Mouse (Mus musculus) kidney, postnatal 0 days (tissue): ENCODE data around the gene F13a1. TPM values are rescaled to one million over a fixed set of nuclear protein-coding genes. Genes with fewer than 3 reads are reported as not detected.

Source experiments
- ATAC-seq: fragments of 200-750 bp; cut with Nextera tagmentation; replicated peaks from 2 replicates; pipeline ENCODE4 v1.8.0; 2017; ENCODE audit warnings: low read depth, moderate number of reproducible peaks, moderate TSS enrichment, moderate library complexity; ENCODE audit not compliant: low FRiP score
- DNase-seq: peaks from one replicate; pipeline ENCODE4 v3.0.0-alpha.2; 2016; ENCODE audit warnings: low spot score
- H3K27ac ChIP-seq: fragments of 300-500 bp; sonication (generic); 2 replicates; pipeline ENCODE4 v1.5.1; 2014; ENCODE audit warnings: mild to moderate bottlenecking
- H3K27me3 ChIP-seq: fragments of 300-500 bp; sonication (generic); 2 replicates; pipeline ENCODE4 v1.6.1; 2014; ENCODE audit warnings: low read length, mixed read lengths; ENCODE audit not compliant: insufficient read depth
- H3K36me3 ChIP-seq: fragments of 300-500 bp; sonication (generic); 2 replicates; pipeline ENCODE4 v1.6.1; 2014; ENCODE audit warnings: low read length, mixed read lengths; ENCODE audit not compliant: insufficient read depth
- H3K4me1 ChIP-seq: fragments of 300-500 bp; sonication (generic); replicated peaks from 2 replicates; pipeline ENCODE4 v1.6.1; 2014; ENCODE audit warnings: antibody characterized with exemption, low read length, mixed read lengths; ENCODE audit not compliant: insufficient read depth
- H3K4me2 ChIP-seq: fragments of 300-500 bp; sonication (generic); 2 replicates; pipeline ENCODE4 v1.6.1; 2014; ENCODE audit warnings: mild to moderate bottlenecking, low read length, moderate library complexity, mixed read lengths
- H3K4me3 ChIP-seq: fragments of 300-500 bp; sonication (generic); replicated peaks from 2 replicates; pipeline ENCODE4 v1.5.1; 2014; ENCODE audit warnings: low read depth, low read length
- H3K9ac ChIP-seq: fragments of 300-500 bp; sonication (generic); 2 replicates; pipeline ENCODE4 v1.6.1; 2014; ENCODE audit warnings: low read depth, low read length
- H3K9me3 ChIP-seq: fragments of 300-500 bp; sonication (generic); replicated peaks from 2 replicates; pipeline ENCODE4 v1.6.1; 2016; ENCODE audit warnings: low read length, inconsistent platforms, mixed read lengths
- CTCF ChIP-seq: IDR thresholded peaks from 2 replicates; pipeline ENCODE4 v1.5.1; 2016; ENCODE audit warnings: antibody characterized with exemption, low read depth, mild to moderate bottlenecking, moderate library complexity
- WGBS: fragments of 180-500 bp; shearing (Covaris S2); extraction: QIAGEN DNeasy Blood & Tissue Kit; methylation state at CpG from one replicate; pipeline ENCODE4 v1.1.7; 2014; 5-methylcytosine and 5-hydroxymethylcytosine counted together
- polyA plus RNA-seq: library from polyadenylated mRNA; unstranded; fragments of >200 nt; fragmentation: Nextera tagmentation; extraction: Ambion mirVana; gene quantifications from 2 replicates; pipeline ENCODE4 v1.2.1, GENCODE M21; 2015

The F13a1 gene
- polyA plus RNA-seq, 1 experiment from 2014 or later, result 5.5 TPM

DNA sequence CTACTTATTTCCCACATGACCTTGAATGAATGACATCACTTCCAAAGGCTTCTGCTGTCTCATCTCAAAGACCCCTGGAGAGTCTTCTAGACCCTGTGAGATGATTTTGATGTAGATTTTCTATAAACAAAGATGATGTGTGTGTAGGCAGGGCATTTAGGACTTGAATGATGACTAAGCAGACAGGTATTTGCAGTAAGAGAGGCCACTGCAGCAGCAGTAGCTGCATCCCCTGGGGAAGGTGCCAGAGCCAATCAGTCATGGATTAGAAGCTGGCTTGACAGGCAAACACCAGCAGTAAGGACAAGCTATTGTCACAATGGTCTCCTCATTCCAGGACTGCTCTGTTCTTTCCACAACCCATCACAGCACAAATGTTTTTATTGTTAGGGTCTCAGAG lies 87.1 kb downstream of the F13a1 start:
- no peak for ATAC-seq
- no peaks in the 10 kb centered on the region for H3K27me3 ChIP-seq
- no peak for TF ChIP-seq CTCF
- no peak overlapping the region for H3K27ac ChIP-seq
- H3K9me3 ChIP-seq, result no peaks in the 10 kb centered on the region
- H3K4me2 ChIP-seq, result no peak overlapping the region
- no peak for DNase-seq
- no peaks in the 10 kb centered on the region for H3K36me3 ChIP-seq
- no peak overlapping the region for H3K9ac ChIP-seq
- H3K4me3 ChIP-seq, result no peak overlapping the region
- no peaks in the 10 kb centered on the region for H3K4me1 ChIP-seq

GRCm38 (mm10) chr13:36958996-36959395 lies 91.0 kb downstream of the F13a1 start:
- no peaks in the 10 kb centered on the region for H3K36me3 ChIP-seq
- 66% methylated on average over 3 of the region's 3 CpGs for WGBS
- TF ChIP-seq CTCF, result no peak
- ATAC-seq (no peak), DNase-seq (no peak)
- H3K9ac ChIP-seq, result no peak overlapping the region
- no peak overlapping the region for H3K27ac ChIP-seq
- H3K4me1 ChIP-seq, result no peaks in the 10 kb centered on the region
- H3K4me2 ChIP-seq, result no peak overlapping the region
- H3K9me3 ChIP-seq, result no peaks in the 10 kb centered on the region
- H3K27me3 ChIP-seq, result no peaks in the 10 kb centered on the region
- no peak overlapping the region for H3K4me3 ChIP-seq

GRCm38 (mm10) chr13:36954937-36955336 lies 95.1 kb downstream of the F13a1 start:
- Histone ChIP-seq H3K9me3 (no peaks in the 10 kb centered on the region), H3K4me3 (no peak overlapping the region), H3K27me3 (no peaks in the 10 kb centered on the region), H3K9ac (no peak overlapping the region), H3K27ac (no peak overlapping the region), H3K36me3 (no peaks in the 10 kb centered on the region), H3K4me2 (no peak overlapping the region), H3K4me1 (no peaks in the 10 kb centered on the region)
- DNase-seq (no peak), ATAC-seq (no peak)
- 76% methylated on average over 3 of the region's 3 CpGs for WGBS
- TF ChIP-seq CTCF, result no peak

DNA sequence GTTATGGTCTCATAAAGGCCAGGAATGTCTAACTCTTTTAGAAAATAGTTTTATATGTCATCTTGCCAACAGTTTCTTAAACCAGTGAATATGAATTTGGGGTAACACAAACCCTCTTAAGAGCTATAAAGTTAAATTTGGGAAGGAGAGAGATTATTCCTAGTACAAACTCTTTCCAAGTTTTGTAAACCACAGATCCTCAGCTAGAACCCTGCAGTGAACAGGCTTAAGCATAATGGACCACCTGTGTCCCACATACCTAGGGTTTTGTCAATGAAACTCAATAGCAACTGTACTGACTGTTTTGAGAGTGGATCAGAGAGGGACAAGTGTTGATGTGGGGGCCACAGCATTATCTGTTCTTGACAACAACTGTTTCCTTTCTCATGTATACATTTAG lies 96.4 kb downstream of the F13a1 start:
- DNase-seq (no peak), ATAC-seq (no peak)
- Histone ChIP-seq H3K9ac (no peak overlapping the region), H3K9me3 (no peaks in the 10 kb centered on the region), H3K4me2 (no peak overlapping the region), H3K4me3 (no peak overlapping the region), H3K4me1 (no peaks in the 10 kb centered on the region), H3K27me3 (no peaks in the 10 kb centered on the region), H3K27ac (no peak overlapping the region), H3K36me3 (no peaks in the 10 kb centered on the region)
- no peak for TF ChIP-seq CTCF

DNA sequence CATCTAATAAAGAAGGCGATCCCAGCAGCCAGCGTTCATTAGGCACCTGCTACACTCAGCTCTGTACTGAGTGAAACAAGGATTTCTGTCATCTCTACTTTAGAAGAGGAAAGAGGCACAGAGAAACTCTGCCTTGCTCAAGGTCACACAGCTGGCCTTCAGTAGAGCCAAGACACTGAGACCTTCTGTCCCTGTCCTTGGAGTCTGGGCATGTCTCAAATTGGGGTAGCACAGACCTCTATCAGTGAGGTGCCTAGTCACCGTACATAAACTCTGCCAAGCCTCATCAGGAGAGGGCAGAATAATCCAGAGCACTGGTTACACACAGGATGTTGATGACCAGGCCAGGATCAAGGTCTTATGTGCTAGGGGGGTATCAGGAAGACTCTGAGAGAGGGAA lies 108.2 kb downstream of the F13a1 start:
- Histone ChIP-seq H3K9me3 (no peaks in the 10 kb centered on the region), H3K9ac (no peak overlapping the region), H3K27me3 (no peaks in the 10 kb centered on the region), H3K4me1 (no peaks in the 10 kb centered on the region), H3K4me2 (no peak overlapping the region), H3K36me3 (no peaks in the 10 kb centered on the region), H3K27ac (no peak overlapping the region), H3K4me3 (no peak overlapping the region)
- DNase-seq (no peak), ATAC-seq (no peak)
- no peak for TF ChIP-seq CTCF
- WGBS, result 91% methylated on average over 3 of the region's 3 CpGs

- no peak overlapping the region for H3K4me3 ChIP-seq
- H3K4me1 ChIP-seq, result no peaks in the 10 kb centered on the region
- H3K36me3 ChIP-seq, result no peaks in the 10 kb centered on the region
- ATAC-seq (no peak), DNase-seq (no peak)
- H3K4me2 ChIP-seq, result no peak overlapping the region
- TF ChIP-seq CTCF, result no peak
- no peak overlapping the region for H3K9ac ChIP-seq
- no peaks in the 10 kb centered on the region for H3K27me3 ChIP-seq
- no peaks in the 10 kb centered on the region for H3K9me3 ChIP-seq
- WGBS, result 88% methylated on average over 9 of the region's 9 CpGs
- H3K27ac ChIP-seq, result no peak overlapping the region
Observed at GRCm38 (mm10) chr13:36932066-36932465, 118.0 kb downstream of the F13a1 start.

DNA sequence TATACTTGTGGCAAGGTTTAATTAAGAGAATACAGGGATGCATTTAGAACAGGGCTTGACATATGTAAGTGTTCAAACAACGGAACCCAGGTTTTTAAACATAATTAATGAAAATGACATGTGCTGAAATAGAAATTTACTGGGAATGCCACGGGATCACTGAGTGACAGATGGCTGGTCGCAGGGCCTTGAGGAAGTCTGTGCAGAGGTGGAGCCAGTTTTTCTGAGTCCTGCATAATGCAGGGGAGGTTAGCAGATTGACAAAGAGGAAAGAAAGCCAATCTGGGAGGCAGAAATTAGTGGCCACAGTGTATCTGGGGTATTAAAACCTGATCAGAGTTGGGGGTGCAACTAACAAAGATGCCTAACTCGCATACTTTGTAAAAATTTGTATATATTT lies 130.3 kb downstream of the F13a1 start:
- WGBS, result 67% methylated on average over 4 of the region's 4 CpGs
- no peak for TF ChIP-seq CTCF
- Histone ChIP-seq H3K9me3 (no peaks in the 10 kb centered on the region), H3K36me3 (no peaks in the 10 kb centered on the region), H3K27me3 (no peaks in the 10 kb centered on the region), H3K9ac (no peak overlapping the region), H3K4me3 (no peak overlapping the region), H3K4me2 (no peak overlapping the region), H3K4me1 (no peaks in the 10 kb centered on the region), H3K27ac (no peak overlapping the region)
- DNase-seq, result no peak
- ATAC-seq, result no peak
